24 mouse cellular contexts compared by ENCODE assay signal in genomic region chr9:75363001-75363400, GRCm38 (mm10). TPM values are rescaled to one million over a fixed set of nuclear protein-coding genes. Genes with fewer than 3 reads are reported as not detected.
DNase-seq lines count a peak whose midpoint lies in the region; ATAC-seq lines count a peak whose summit lies in the region.
"Had no signal": no experiment of that assay in that cellular context is flagged by ENCODE, and none has a peak within 500 bp of the region (broad histone marks: within the 10 kb centered on the region; RNA-seq: fewer than 3 reads in every experiment).

No protein-coding gene starts in this region.

- WGBS in heart, embryonic 11.5 days (ENCODE audit: insufficient replicate concordance): 44% methylated on average over 5 of the region's 5 CpGs
- 84% methylated on average over 5 of the region's 5 CpGs for WGBS in hindbrain, embryonic 13.5 days

- no peaks in the 10 kb centered on the region for H3K9me3 ChIP-seq in heart, embryonic 11.5 days (replicated peaks; ENCODE audit: control insufficient read depth, low read length)
- no peaks in the 10 kb centered on the region for H3K9me3 ChIP-seq in hindbrain, embryonic 13.5 days
- H3K9me3 ChIP-seq: embryonic facial prominence, embryonic 13.5 days; forebrain, embryonic 15.5 days; hindbrain, embryonic 15.5 days; limb, embryonic 12.5 days; liver, embryonic 13.5 days; midbrain, embryonic 10.5 days had no signal

- DNase-seq in heart, adult 11 months: peak; percentile 97
- peak; percentile 40 for DNase-seq in ovary, postnatal 36 days (ENCODE audit: low spot score)
- DNase-seq in ovary, postnatal 14 days (ENCODE audit: low spot score): no peak
- DNase-seq in fat pad, adult 2 months (ENCODE audit: extremely low read depth, low read depth, low spot score): peak; percentile 73
- DNase-seq in gastrocnemius, adult 8-10 months (ENCODE audit: low spot score in 2 of 2): no peak
- DNase-seq: B cell, adult 2 months; cerebellum, adult 11-12 months; cerebellum, postnatal 14 days; kidney, adult 11 months; liver, embryonic 13.5 days; lung, embryonic 14.5 days; right cerebral cortex, adult 18-20 months had no signal

- no peaks in the 10 kb centered on the region for H3K4me1 ChIP-seq in heart, embryonic 11.5 days (ENCODE audit: control insufficient read depth, insufficient read depth, low read length)
- H3K4me1 ChIP-seq in hindbrain, embryonic 13.5 days (replicated peaks): no peaks in the 10 kb centered on the region; the same call in 1 of the 2 replicates
- H3K4me1 ChIP-seq: embryonic facial prominence, embryonic 13.5 days; forebrain, embryonic 15.5 days; hindbrain, embryonic 15.5 days; limb, embryonic 12.5 days; liver, embryonic 13.5 days; midbrain, embryonic 10.5 days had no signal

- no peaks in the 10 kb centered on the region for H3K36me3 ChIP-seq in heart, embryonic 11.5 days (ENCODE audit: control insufficient read depth, insufficient read depth, low read length)
- H3K36me3 ChIP-seq in hindbrain, embryonic 13.5 days: no peaks in the 10 kb centered on the region
- H3K36me3 ChIP-seq: embryonic facial prominence, embryonic 13.5 days; forebrain, embryonic 15.5 days; hindbrain, embryonic 15.5 days; limb, embryonic 12.5 days; liver, embryonic 13.5 days; midbrain, embryonic 10.5 days had no signal

- no peak overlapping the region for H3K4me2 ChIP-seq in heart, embryonic 11.5 days
- no peak overlapping the region for H3K4me2 ChIP-seq in hindbrain, embryonic 13.5 days
- H3K4me2 ChIP-seq: embryonic facial prominence, embryonic 13.5 days; forebrain, embryonic 15.5 days; hindbrain, embryonic 15.5 days; limb, embryonic 12.5 days; liver, embryonic 13.5 days; lung, embryonic 14.5 days had no signal

- H3K4me3 ChIP-seq in heart, embryonic 11.5 days (ENCODE audit: low read depth, low read length): no peak overlapping the region
- H3K4me3 ChIP-seq in hindbrain, embryonic 13.5 days: no peak overlapping the region
- H3K4me3 ChIP-seq: embryonic facial prominence, embryonic 13.5 days; forebrain, embryonic 15.5 days; hindbrain, embryonic 15.5 days; limb, embryonic 12.5 days; liver, embryonic 13.5 days; midbrain, embryonic 10.5 days had no signal

- no peak overlapping the region for H3K9ac ChIP-seq in heart, embryonic 11.5 days (ENCODE audit: low read depth, low read length)
- no peak overlapping the region for H3K9ac ChIP-seq in hindbrain, embryonic 13.5 days
- H3K9ac ChIP-seq: embryonic facial prominence, embryonic 13.5 days; forebrain, embryonic 15.5 days; hindbrain, embryonic 15.5 days; limb, embryonic 12.5 days; liver, embryonic 13.5 days; lung, embryonic 14.5 days had no signal

- no peaks in the 10 kb centered on the region for H3K27me3 ChIP-seq in heart, embryonic 11.5 days (ENCODE audit: control insufficient read depth, insufficient read depth, low read length)
- no peaks in the 10 kb centered on the region for H3K27me3 ChIP-seq in hindbrain, embryonic 13.5 days
- H3K27me3 ChIP-seq: embryonic facial prominence, embryonic 13.5 days; forebrain, embryonic 15.5 days; hindbrain, embryonic 15.5 days; limb, embryonic 12.5 days; liver, embryonic 13.5 days; Patski had no signal

- ATAC-seq in heart, embryonic 11.5 days (replicated peaks; ENCODE audit: insufficient number of reproducible peaks, low FRiP score, low TSS enrichment): no peak
- ATAC-seq in hindbrain, embryonic 13.5 days (ENCODE audit: low FRiP score): no peak
- ATAC-seq: forebrain, embryonic 15.5 days; Patski had no signal

- H3K27ac ChIP-seq in heart, embryonic 11.5 days (ENCODE audit: low read depth, low read length): no peak overlapping the region
- H3K27ac ChIP-seq in hindbrain, embryonic 13.5 days: no peak overlapping the region
- H3K27ac ChIP-seq: embryonic facial prominence, embryonic 13.5 days; forebrain, embryonic 15.5 days; hindbrain, embryonic 15.5 days; limb, embryonic 12.5 days; liver, embryonic 13.5 days; midbrain, embryonic 10.5 days had no signal

RNA-seq across cellular contexts. Expression of gene Bcl2l10, which starts 15.4 kb away (rescaled TPM):
- polyA plus RNA-seq in heart, embryonic 11.5 days (2014; fragmentation: Nextera tagmentation; extraction: Ambion mirVana): not detected in 2 replicates
- polyA plus RNA-seq in hindbrain, embryonic 13.5 days (2015; fragmentation: Nextera tagmentation; extraction: Ambion mirVana): not detected in 2 replicates
- total RNA-seq in gastrocnemius, adult 8-10 months (2022): not detected
- total RNA-seq: heart, postnatal 14 days; midbrain, postnatal 0 days; neutrophil, adult 5-6 weeks had no signal
- polyA plus RNA-seq: embryonic facial prominence, embryonic 13.5 days; forebrain, embryonic 15.5 days; hindbrain, embryonic 15.5 days; kidney, embryonic 16.5 days; limb, embryonic 12.5 days; liver, embryonic 13.5 days; lung, embryonic 14.5 days; midbrain, embryonic 10.5 days; midbrain, postnatal 0 days had no signal

RNA-seq across cellular contexts. Expression of gene Mapk6, which starts 46.8 kb away (rescaled TPM):
- polyA plus RNA-seq in heart, embryonic 11.5 days (2014; fragmentation: Nextera tagmentation; extraction: Ambion mirVana): 70.0 and 77.5 TPM in 2 replicates
- polyA plus RNA-seq in hindbrain, embryonic 13.5 days (2015; fragmentation: Nextera tagmentation; extraction: Ambion mirVana): 178 and 184 TPM in 2 replicates
- 10 to 100 TPM; 28.5 to 36.0 (median 30.5) TPM for total RNA-seq in gastrocnemius, adult 8-10 months (2022)

RNA-seq across cellular contexts. Expression of gene Gnb5, which starts 56.9 kb away (rescaled TPM):
- 54.3 and 67.8 TPM in 2 replicates for polyA plus RNA-seq in heart, embryonic 11.5 days (2014; fragmentation: Nextera tagmentation; extraction: Ambion mirVana)
- 58.3 and 60.5 TPM in 2 replicates for polyA plus RNA-seq in hindbrain, embryonic 13.5 days (2015; fragmentation: Nextera tagmentation; extraction: Ambion mirVana)
- 10 to 100 TPM in 3 of 4 experiments, 1 to 10 TPM in 1; 8.9 to 13.8 (median 12.0) TPM for total RNA-seq in gastrocnemius, adult 8-10 months (2022)

Comparison
In these comparisons a context has a peak if more than half of its experiments do, and no peak if none do; other contexts are left out.
1. DNase-seq: peak in heart, adult 11 months (single experiment), ovary, postnatal 36 days (single experiment) and fat pad, adult 2 months (single experiment); none in ovary, postnatal 14 days (single experiment) and gastrocnemius, adult 8-10 months (0 of 2).